Mouse (Mus musculus): ENCODE measurements around the gene H2al1n. TPM values are rescaled to one million over a fixed set of nuclear protein-coding genes. Genes with fewer than 3 reads are reported as not detected.
"Not testable (repeated sequence)": the region's sequence is repeated elsewhere in the genome, so short reads cannot be mapped to it uniquely, and the experiment has no call there.

The H2al1n gene
- not detected for total RNA-seq (2021)

GRCm38 (mm10) chrX:14210848-14211247 is at the start of gene H2al1n:
H2al1n (plus strand) TSS chrX:14211148.
- DNase-seq (ENCODE audit: low spot score in 2 of 2); intact Hi-C loops (cut with DNase I): not testable (repeated sequence)

DNA sequence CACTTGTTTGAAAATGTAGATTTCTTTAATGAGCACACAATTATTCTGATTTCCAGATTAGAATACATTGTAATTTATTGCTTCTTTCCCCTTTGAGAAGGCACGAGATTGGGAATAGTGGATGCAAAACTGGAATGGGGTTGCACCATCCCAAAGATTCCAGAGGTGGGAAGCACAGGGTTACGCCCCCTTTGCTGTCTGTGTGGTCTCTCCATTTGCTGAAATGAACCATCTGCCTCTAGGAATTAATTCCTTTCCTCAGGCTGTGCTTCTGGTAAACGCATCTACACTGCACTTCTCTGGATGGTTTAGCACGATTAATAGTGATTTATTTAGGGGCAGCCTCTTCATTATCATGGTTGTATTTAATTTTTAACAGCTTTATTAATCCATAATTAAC is 11.7 kb upstream of the H2al1n start:
- no peak for DNase-seq (ENCODE audit: low spot score in 2 of 2)
- intact Hi-C loops (cut with DNase I): no loop called here

DNA sequence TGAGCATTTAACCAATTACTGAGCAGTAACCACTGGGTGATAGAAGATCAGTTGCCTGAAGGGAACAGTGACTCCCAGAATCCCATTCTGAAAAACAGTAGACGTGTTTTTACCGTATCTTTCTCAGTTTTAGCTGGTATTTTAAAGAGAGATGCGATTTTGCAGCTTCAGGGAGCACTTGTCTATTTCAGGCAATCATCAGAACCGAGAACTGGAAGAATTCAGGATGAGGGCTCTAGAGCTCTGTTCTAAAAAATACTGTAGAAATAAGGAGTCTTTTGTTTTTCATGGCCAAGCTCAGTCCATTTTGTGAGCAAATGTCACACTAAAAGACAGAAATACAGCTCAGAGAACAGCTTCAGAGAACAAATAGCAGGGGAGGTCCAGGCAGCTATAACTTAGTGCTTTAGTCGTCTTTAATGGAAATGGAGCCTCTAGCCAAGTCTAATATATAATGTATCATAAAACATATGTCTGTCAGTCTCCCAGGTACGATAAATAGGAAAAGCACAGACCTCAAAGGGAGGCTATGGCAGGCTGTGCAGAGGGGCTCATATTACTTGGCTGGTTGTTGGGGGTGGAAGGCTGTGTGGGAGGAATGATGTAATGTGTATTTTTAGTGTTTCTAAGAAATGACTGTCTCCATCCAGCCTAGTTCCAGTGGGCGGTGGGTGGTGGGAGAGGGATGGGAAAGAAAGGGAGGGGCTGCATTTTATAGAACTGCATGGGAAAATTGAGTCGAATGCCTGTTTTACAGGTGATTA is 4.7 kb upstream of the H2al1n start:
- peak; percentile 5 to 60 for DNase-seq (ENCODE audit: low spot score in 2 of 2)
- intact Hi-C loops (cut with DNase I): loop anchor here (10.0 kb wide), 1 partner anchor 341 kb away; no protein-coding TSS in a partner anchor

DNA sequence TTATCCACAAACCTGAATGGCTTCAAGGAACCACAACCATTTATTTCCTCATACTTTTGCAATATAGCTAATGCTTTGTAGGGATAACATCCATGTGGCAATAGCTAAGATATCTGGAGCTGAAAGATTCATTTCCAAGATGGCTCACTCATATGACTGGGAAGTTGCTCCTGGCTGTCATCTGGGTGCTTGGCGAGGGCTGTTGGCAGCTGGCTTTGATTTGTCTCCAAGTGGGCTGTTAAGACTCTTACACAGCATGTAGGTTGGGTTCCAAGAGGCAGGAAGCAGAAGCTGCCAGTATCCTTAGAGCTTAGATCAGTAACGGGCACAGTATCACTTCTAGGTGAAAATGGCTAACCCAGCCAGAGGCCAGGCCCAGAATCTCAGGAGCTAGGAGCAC is 18.3 kb downstream of the H2al1n start:
- intact Hi-C loops (cut with DNase I): no loop called here
- peak in 1 of 2 experiments; percentile 43 for DNase-seq (ENCODE audit: low spot score in 2 of 2)

GRCm38 (mm10) chrX:14259597-14260239 is 48.8 kb downstream of the H2al1n start:
- DNase-seq (ENCODE audit: low spot score in 2 of 2): peak in 1 of 2 experiments; percentile 66
- intact Hi-C loops (cut with DNase I): loop anchor here (5.0 kb wide), 1 partner anchor 412 kb away; no protein-coding TSS in a partner anchor
